Comparison of ENCODE assay signal across 11 mouse cellular contexts in the genomic region with DNA sequence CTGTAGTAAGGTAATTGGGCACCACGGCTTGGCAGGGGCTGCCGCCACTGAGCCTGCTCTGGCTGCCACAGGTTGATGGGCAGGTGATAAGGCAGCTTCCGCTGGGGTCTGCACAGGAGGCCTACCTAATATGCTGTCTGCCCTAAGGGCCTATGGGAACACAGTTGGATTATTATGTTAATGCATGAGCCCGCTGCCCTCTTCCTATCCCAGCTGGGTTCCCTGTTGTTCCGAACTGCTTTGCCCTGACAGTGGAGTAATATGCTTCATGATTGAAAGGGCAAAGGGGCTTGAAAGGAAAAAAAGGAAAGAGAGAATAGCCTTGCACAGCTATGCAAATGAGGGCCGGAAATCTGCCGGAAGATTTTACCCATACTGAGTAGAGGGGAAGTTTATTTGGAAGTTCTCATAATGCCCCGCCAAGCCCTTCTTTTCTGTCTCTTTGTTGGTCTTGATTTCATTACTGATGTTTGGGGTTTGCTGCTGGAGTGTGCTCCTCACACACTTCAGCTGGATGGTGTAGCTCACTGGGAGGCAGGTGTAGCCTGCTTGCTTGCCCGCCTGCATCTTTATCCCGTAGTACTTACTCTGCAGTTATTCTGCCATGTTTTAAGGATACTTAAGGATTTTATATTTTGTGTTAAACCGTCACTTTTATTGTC. TPM values are rescaled to one million over a fixed set of nuclear protein-coding genes. Genes with fewer than 3 reads are reported as not detected.
DNase-seq lines count a peak whose midpoint lies in the region; ATAC-seq and TF ChIP-seq lines count a peak whose summit lies in the region.
"Had no signal": no experiment of that assay in that cellular context is flagged by ENCODE, and none has a peak within 500 bp of the region (broad histone marks: within the 10 kb centered on the region; RNA-seq: fewer than 3 reads in every experiment).

No protein-coding gene starts in this region.

- no peak overlapping the region for H3K9ac ChIP-seq in forebrain, embryonic 13.5 days
- H3K9ac ChIP-seq: limb, embryonic 12.5 days; lung, embryonic 15.5 days had no signal

- H3K9me3 ChIP-seq in E14TG2a.4 (ENCODE audit: low read length): peaks cover 12% of the 10 kb centered on the region
- H3K9me3 ChIP-seq in forebrain, embryonic 13.5 days (replicated peaks): no peaks in the 10 kb centered on the region; the same call in 1 of the 2 replicates
- H3K9me3 ChIP-seq: limb, embryonic 12.5 days; lung, embryonic 15.5 days had no signal

- H3K27me3 ChIP-seq in E14TG2a.4 (ENCODE audit: insufficient read depth, low read length): no peaks in the 10 kb centered on the region
- no peaks in the 10 kb centered on the region for H3K27me3 ChIP-seq in forebrain, embryonic 13.5 days
- H3K27me3 ChIP-seq in cerebellum, adult 2 months (ENCODE audit: control insufficient read depth, insufficient read depth, low read length): no peaks in the 10 kb centered on the region
- H3K27me3 ChIP-seq: limb, embryonic 12.5 days; lung, embryonic 15.5 days had no signal

- H3K27ac ChIP-seq in forebrain, embryonic 13.5 days: peak overlapping the region; percentile 32; the same call in 1 of the 2 replicates
- no peak overlapping the region for H3K27ac ChIP-seq in cerebellum, adult 2 months (ENCODE audit: insufficient read depth, low read length)
- H3K27ac ChIP-seq: limb, embryonic 12.5 days; lung, embryonic 15.5 days had no signal

- TF ChIP-seq POLR2A in cerebellum, adult 2 months (IDR thresholded peaks at IDR 0.05; ENCODE audit: borderline replicate concordance, insufficient read depth, low read length): no peak

- H3K4me3 ChIP-seq in E14TG2a.4 (replicated peaks; ENCODE audit: low read length): peak overlapping the region; percentile 56
- H3K4me3 ChIP-seq in forebrain, embryonic 13.5 days: no peak overlapping the region
- no peak overlapping the region for H3K4me3 ChIP-seq in cerebellum, adult 2 months (replicated peaks; ENCODE audit: insufficient read depth, low read depth, low read length)
- H3K4me3 ChIP-seq: limb, embryonic 12.5 days; lung, embryonic 15.5 days had no signal

- peak overlapping the region; percentile 35; the same call in 1 of the 2 replicates for H3K4me2 ChIP-seq in forebrain, embryonic 13.5 days
- H3K4me2 ChIP-seq: limb, embryonic 12.5 days; lung, embryonic 15.5 days had no signal

- no peak for TF ChIP-seq CTCF in E14TG2a.4 (conservative IDR thresholded peaks at IDR 0.05; ENCODE audit: low read length)
- no peak for TF ChIP-seq CTCF in cerebellum, adult 2 months (IDR thresholded peaks at IDR 0.05; ENCODE audit: borderline replicate concordance, insufficient read depth, low read depth, low read length)

- H3K4me1 ChIP-seq in E14TG2a.4 (replicated peaks; ENCODE audit: low read depth, low read length): peaks cover 72% of the 10 kb centered on the region
- peaks cover 27% of the 10 kb centered on the region for H3K4me1 ChIP-seq in forebrain, embryonic 13.5 days
- no peaks in the 10 kb centered on the region for H3K4me1 ChIP-seq in cerebellum, adult 2 months (ENCODE audit: control insufficient read depth, insufficient read depth, low read length)
- H3K4me1 ChIP-seq: lung, embryonic 15.5 days had no signal

- H3K36me3 ChIP-seq in E14TG2a.4 (ENCODE audit: insufficient read depth, low read length): peaks cover 38% of the 10 kb centered on the region
- H3K36me3 ChIP-seq in forebrain, embryonic 13.5 days (ENCODE audit: poor library complexity, severe bottlenecking): 0 out of 2 replicates have a peak, but pooled peaks cover 5% of the 10 kb centered on the region
- H3K36me3 ChIP-seq: limb, embryonic 12.5 days had no signal

- ATAC-seq in forebrain, embryonic 13.5 days: peak; percentile 85
- ATAC-seq: activated CD4-positive, CD25-positive, alpha-beta regulatory T cell, adult 4 months had no signal

- 14% methylated on average over 11 of the region's 11 CpGs for WGBS in forebrain, embryonic 13.5 days
- 62% methylated on average over 11 of the region's 11 CpGs for WGBS in cerebellum, adult 2 months

- peak; percentile 97 for DNase-seq in R1 (ENCODE audit: low read depth, low spot score)
- peak; percentile 52 for DNase-seq in mesoderm, embryonic 11.5 days (ENCODE audit: low read depth, low spot score)
- no peak for DNase-seq in cerebellum, adult 2 months
- DNase-seq in adrenal gland, adult 18-20 months (ENCODE audit: low spot score in 2 of 2): no peak
- no peak for DNase-seq in adipocyte (ENCODE audit: low spot score)
- no peak for DNase-seq in thymus, postnatal 0 days (ENCODE audit: low spot score)

RNA-seq across cellular contexts. Expression of a gene that starts 47.8 kb away (rescaled TPM):
- 10.8 and 11.4 TPM in 2 replicates for polyA plus RNA-seq in forebrain, embryonic 13.5 days (2015; fragmentation: Nextera tagmentation; extraction: Ambion mirVana)
- polyA plus RNA-seq in cerebellum, adult 2 months (2012; rRNA removed): 6.7 and 7.1 TPM in 2 replicates
- total RNA-seq in adrenal gland, adult 18-20 months (2021): 10 to 100 TPM; 14.4 to 15.9 TPM
- 12.3 and 13.7 TPM in 2 replicates for polyA plus RNA-seq in thymus, postnatal 0 days (2015; fragmentation: Nextera tagmentation; extraction: Ambion mirVana)

RNA-seq across cellular contexts. Expression of a gene that starts 48.2 kb away (rescaled TPM):
- 312 TPM in 2 replicates for polyA plus RNA-seq in forebrain, embryonic 13.5 days (2015; fragmentation: Nextera tagmentation; extraction: Ambion mirVana)
- polyA plus RNA-seq in cerebellum, adult 2 months (2012; rRNA removed): 58.6 and 62.9 TPM in 2 replicates
- total RNA-seq in adrenal gland, adult 18-20 months (2021): 10 to 100 TPM; 48.5 to 54.7 TPM
- polyA plus RNA-seq in thymus, postnatal 0 days (2015; fragmentation: Nextera tagmentation; extraction: Ambion mirVana): 225 and 233 TPM in 2 replicates

Comparison
In these comparisons a context has a peak if more than half of its experiments do, and no peak if none do; other contexts are left out.
1. DNase-seq: peak in R1 (single experiment) and mesoderm, embryonic 11.5 days (single experiment); none in cerebellum, adult 2 months (0 of 2), adrenal gland, adult 18-20 months (0 of 2), adipocyte (single experiment) and thymus, postnatal 0 days (single experiment).